Mouse (Mus musculus): ENCODE results near the gene Pja2.

DNA sequence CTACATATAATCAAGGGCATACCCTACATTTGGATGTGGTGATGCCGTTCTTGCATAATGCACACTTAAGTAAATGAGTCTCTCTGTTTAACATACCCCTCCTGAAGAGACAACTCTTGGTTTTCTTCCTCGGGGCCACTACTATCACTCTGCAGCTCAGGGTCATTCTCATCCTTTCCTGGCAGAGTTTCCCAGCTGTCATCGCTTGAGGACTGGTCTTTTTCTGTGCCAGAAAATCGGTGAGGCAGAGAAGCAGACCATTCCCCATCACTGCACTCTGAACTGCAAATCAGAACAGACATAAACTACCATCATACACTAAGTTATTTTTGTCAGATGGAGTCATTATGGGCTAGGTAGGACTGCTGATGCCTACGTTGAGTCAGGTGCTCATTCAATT is 34.1 kb downstream of the Pja2 start:
- TF ChIP-seq CTCF (IDR thresholded peaks at IDR 0.05; ENCODE audit: extremely low read depth, insufficient read depth, insufficient read length, insufficient replicate concordance) (no peak), POLR2A (IDR thresholded peaks at IDR 0.05; ENCODE audit: low read depth, low read length) (no peak)
